Mouse (Mus musculus) MEL (cell line): ENCODE measurements around the gene Gckr.

Experiments used
- CHD2 ChIP-seq: IDR thresholded peaks from 2 replicates; pipeline ENCODE4 v1.6.1; 2011; ENCODE audit warnings: low read length, improper control_type of control experiment
- CTCF ChIP-seq, 3 experiments: IDR thresholded peaks in 2 of 3; conservative IDR thresholded peaks in 1 of 3; 2 replicates each; pipeline ENCODE4 v1.5.1; 2011 to 2012; ENCODE audit warnings: low read length in 3 of 3, low read depth in 2 of 3, mild to moderate bottlenecking in 2 of 3, improper control_type of control experiment in 1 of 3, inconsistent platforms in 1 of 3, mixed read lengths in 1 of 3, moderate library complexity in 1 of 3; ENCODE audit not compliant: control insufficient read depth in 1 of 3, insufficient read depth in 1 of 3, poor library complexity in 1 of 3, severe bottlenecking in 1 of 3
- KAT2A ChIP-seq: conservative IDR thresholded peaks from 2 replicates; pipeline ENCODE4 v1.6.1; 2012; ENCODE audit warnings: low read depth, low read length, improper control_type of control experiment, inconsistent platforms
- MEF2A ChIP-seq: IDR thresholded peaks from 2 replicates; pipeline ENCODE4 v1.6.1; 2014; ENCODE audit warnings: low read depth, mild to moderate bottlenecking, inconsistent platforms, low read length, improper control_type of control experiment; ENCODE audit not compliant: poor library complexity, insufficient replicate concordance, severe bottlenecking; ENCODE audit errors: extremely low read depth
- POLR2A ChIP-seq, 2 experiments: IDR thresholded peaks; 2 replicates each; pipeline ENCODE4 v1.6.1; 2011 to 2012; ENCODE audit warnings: low read length in 2 of 2, mild to moderate bottlenecking in 2 of 2, control low read depth in 1 of 2, improper control_type of control experiment in 1 of 2, low read depth in 1 of 2, moderate library complexity in 1 of 2; ENCODE audit not compliant: control insufficient read depth in 1 of 2, insufficient read depth in 1 of 2, poor library complexity in 1 of 2
- USF1 ChIP-seq: IDR thresholded peaks from 2 replicates; pipeline ENCODE4 v1.6.1; 2014; ENCODE audit warnings: low read depth, mild to moderate bottlenecking, inconsistent platforms, low read length, improper control_type of control experiment, moderate library complexity
- ZC3H11A ChIP-seq: IDR thresholded peaks from 2 replicates; pipeline ENCODE4 v1.6.1; 2012; ENCODE audit warnings: low read depth, mild to moderate bottlenecking, inconsistent platforms, low read length, improper control_type of control experiment
- ZNF384 ChIP-seq: IDR thresholded peaks from 2 replicates; pipeline ENCODE4 v1.6.1; 2012; ENCODE audit warnings: low read depth, mild to moderate bottlenecking, inconsistent platforms, low read length, improper control_type of control experiment

GRCm38 (mm10) chr5:31254452-31254851, 42.8 kb upstream of the Gckr start:
- TF ChIP-seq CHD2 (no peak), USF1 (no peak), POLR2A (IDR thresholded peaks at IDR 0.05; ENCODE audit: control insufficient read depth in 1 of 2, insufficient read depth in 1 of 2, low read depth in 1 of 2, low read length in 2 of 2, poor library complexity in 1 of 2) (no peak), CTCF (IDR thresholded peaks at IDR 0.05 in 2 of 3, conservative IDR thresholded peaks at IDR 0.05 in 1 of 3; ENCODE audit: control insufficient read depth in 1 of 3, insufficient read depth in 1 of 3, low read depth in 2 of 3, low read length in 3 of 3, poor library complexity in 1 of 3, severe bottlenecking in 1 of 3) (no peak), MEF2A (no peak), ZNF384 (no peak), ZC3H11A (no peak), KAT2A (no peak)
